Mouse (Mus musculus) brain, embryonic 14.5 days (tissue): ENCODE measurements around the gene Pyurf.

Experiments used
- CTCF ChIP-seq: fragments of 200-500 bp; IDR thresholded peaks from 2 replicates; pipeline ENCODE4 v1.5.1; 2012; ENCODE audit warnings: inconsistent platforms, mild to moderate bottlenecking, moderate library complexity, borderline replicate concordance; ENCODE audit not compliant: insufficient read depth, insufficient read length; ENCODE audit errors: extremely low read depth
- POLR2A ChIP-seq: fragments of 200-500 bp; IDR thresholded peaks from 2 replicates; pipeline ENCODE4 v1.6.1; 2012; ENCODE audit warnings: mild to moderate bottlenecking, inconsistent platforms, borderline replicate concordance; ENCODE audit not compliant: poor library complexity, insufficient read depth, insufficient read length, severe bottlenecking; ENCODE audit errors: extremely low read depth

DNA sequence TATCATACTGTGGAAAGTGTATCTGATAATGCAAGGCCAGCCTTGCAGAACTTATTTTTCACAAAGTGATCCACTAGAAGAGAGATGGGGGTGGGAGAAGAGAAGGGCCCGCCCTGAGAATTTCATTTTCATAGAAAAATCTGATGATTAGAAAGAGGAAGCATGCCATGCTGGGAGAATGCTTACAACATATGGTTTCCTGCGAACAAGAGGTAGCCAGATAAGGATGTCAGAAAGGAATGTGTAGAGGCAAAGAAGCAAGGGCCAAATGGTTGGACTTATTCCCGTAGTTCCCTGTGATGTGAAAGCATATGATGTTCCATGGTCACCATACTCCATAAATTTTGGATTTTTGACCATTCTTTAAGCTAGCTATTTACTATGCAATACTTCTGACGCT, 30.6 kb downstream of the Pyurf start:
- TF ChIP-seq POLR2A = no peak
- no peak for TF ChIP-seq CTCF
